Mouse (Mus musculus) brain, embryonic 18.5 days (tissue): ENCODE measurements around the gene Myo1h.

ENCODE experiments used
- DNase-seq: peaks from one replicate; pipeline ENCODE4 v3.0.0-alpha.2; 2012; ENCODE audit warnings: low read depth, low spot score

The Myo1h gene

GRCm38 (mm10) chr5:114393169-114393568 is 104.2 kb downstream of the Myo1h start:
- DNase-seq: no peak

DNA sequence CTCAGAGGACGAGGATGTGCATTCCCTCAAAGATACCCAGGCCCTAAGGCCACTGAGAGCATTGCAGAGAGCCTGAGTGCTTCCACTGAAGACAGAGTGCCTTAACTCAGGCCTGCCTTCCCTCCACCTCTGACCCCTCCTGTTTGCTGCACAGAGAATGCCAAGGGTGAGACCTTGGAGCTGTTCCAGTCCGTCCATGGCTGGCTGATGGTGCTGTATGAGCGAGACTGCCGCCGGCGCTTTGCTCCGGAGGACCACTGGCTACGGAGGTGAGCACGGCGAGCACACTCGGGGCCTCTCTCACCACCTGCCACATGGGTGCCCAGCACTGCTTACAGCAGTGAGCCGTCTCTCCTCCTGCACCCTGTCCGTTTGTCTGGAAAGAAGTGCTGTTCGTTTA is 117.6 kb downstream of the Myo1h start:
- no peak for DNase-seq

GRCm38 (mm10) chr5:114407269-114407668 is 118.3 kb downstream of the Myo1h start:
- no peak for DNase-seq

DNA sequence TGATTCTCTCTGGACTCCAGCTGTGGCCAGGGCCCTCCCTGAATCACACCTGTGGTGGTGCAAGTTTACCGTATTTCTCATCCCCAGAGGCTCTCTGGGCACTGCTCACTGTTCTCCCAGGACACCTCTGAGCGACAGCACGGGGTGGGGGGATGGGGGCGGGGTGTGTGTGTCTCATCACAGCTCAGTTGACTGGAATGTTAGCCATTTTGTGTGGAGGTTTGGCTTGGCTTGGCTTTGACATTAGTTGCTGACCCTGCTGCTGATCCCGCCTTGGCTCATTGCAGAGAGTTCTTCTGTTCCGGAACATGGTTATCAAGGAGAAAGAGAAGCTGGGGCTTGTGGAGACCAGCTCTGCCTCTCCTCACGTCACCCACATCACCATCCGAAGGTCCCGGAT is 118.8 kb downstream of the Myo1h start:
- DNase-seq: no peak

DNA sequence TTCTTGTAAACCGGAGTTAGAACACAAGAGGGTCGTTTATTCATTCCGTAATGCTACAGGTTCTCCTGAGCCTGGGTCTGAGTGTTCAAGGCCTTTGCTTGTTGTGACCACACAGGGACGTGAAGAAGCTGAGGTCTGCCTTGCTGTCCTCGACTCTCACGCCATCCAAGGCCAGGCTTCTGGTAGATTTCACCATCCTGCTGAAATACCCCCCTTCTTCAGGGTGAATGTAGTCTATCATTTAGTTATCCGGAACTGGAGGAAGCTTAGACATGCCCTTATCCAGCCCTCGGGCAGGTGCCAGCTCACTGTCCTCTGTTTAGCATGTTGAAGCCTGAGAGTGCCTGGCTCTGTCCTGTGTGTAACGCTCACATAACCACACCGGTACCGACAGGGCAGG is 119.9 kb downstream of the Myo1h start:
- no peak for DNase-seq

DNA sequence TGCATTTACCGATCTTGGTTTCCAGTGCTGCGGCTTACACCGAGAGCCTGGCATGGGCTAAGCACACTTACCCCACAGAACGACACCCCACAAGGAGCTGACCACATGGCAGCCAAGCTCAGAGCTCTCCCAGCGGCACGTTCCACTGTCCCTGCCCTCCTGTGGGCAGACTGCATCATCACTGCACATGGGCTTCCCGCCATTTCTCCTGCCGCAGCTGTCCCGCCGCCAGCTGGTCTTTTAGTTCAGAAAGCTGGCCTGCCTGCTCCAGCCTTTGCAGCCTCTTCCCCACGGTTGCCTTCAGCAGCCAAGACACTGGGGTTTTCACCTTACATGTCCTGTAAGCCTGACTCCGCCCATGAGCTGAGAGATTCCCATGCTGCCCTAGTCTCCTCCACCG is 121.5 kb downstream of the Myo1h start:
- no peak for DNase-seq

GRCm38 (mm10) chr5:114412361-114412998 is 123.5 kb downstream of the Myo1h start:
- DNase-seq: no peak

DNA sequence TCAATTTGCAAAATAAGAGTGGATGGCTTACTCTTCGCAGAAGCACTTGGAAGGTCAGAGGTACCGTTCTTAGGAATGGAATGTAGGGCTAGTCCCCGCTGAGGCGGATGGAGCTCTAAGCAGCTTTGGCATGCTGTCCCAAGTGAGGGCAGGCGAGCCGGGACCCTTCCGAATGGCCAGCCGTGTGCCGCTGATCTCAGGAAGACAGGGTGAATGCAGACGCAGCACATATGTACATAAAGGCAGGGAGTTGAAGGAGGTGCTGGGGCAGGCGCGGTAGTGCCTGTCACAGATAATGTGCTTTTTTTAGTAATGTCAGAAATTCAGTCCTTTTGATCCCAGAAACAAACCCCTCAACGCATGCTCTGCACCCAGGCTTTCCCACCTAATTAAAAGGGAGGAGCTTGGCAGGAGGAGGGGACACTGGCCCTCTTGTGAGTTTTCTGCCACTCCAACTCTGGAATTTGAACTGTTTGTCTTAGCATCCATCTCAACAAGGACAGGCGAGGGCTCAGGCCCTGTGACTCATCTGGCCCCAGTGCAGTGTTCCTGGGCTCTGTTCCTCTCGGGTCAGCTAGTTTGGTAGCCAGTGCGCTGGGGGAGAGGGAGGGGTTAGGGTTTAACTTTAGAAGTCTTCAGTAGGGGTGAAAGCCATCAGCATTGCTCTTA is 124.2 kb downstream of the Myo1h start:
- no peak for DNase-seq
